20 mouse cellular contexts compared by ENCODE assay signal in genomic region chr14:76766186-76766713, GRCm38 (mm10).
DNase-seq lines count a peak whose midpoint lies in the region; ATAC-seq and TF ChIP-seq lines count a peak whose summit lies in the region.
"Had no signal": no experiment of that assay in that cellular context is flagged by ENCODE, and none has a peak within 500 bp of the region (broad histone marks: within the 10 kb centered on the region; RNA-seq: fewer than 3 reads in every experiment).

No protein-coding gene starts in this region.

- peaks cover 46% of the 10 kb centered on the region for H3K4me1 ChIP-seq in forebrain, embryonic 10.5 days
- H3K4me1 ChIP-seq in forebrain, postnatal 0 days (ENCODE audit: insufficient read depth): 0 out of 2 replicates have a peak, but pooled peaks cover 12% of the 10 kb centered on the region
- H3K4me1 ChIP-seq in midbrain, embryonic 15.5 days: peaks cover 27% of the 10 kb centered on the region
- H3K4me1 ChIP-seq in midbrain, embryonic 13.5 days (replicated peaks): peaks cover 31% of the 10 kb centered on the region
- H3K4me1 ChIP-seq in forebrain, embryonic 14.5 days (ENCODE audit: control insufficient read depth, insufficient read depth, low read length): peaks cover 22% of the 10 kb centered on the region
- peaks cover 33% of the 10 kb centered on the region for H3K4me1 ChIP-seq in stomach, embryonic 15.5 days
- H3K4me1 ChIP-seq in embryonic facial prominence, embryonic 10.5 days: peaks cover 52% of the 10 kb centered on the region

- H3K9me3 ChIP-seq in forebrain, embryonic 10.5 days: no peaks in the 10 kb centered on the region
- H3K9me3 ChIP-seq in forebrain, postnatal 0 days (ENCODE audit: low read length): no peaks in the 10 kb centered on the region
- H3K9me3 ChIP-seq in midbrain, embryonic 15.5 days: no peaks in the 10 kb centered on the region
- no peaks in the 10 kb centered on the region; the same call in 1 of the 2 replicates for H3K9me3 ChIP-seq in midbrain, embryonic 13.5 days
- no peaks in the 10 kb centered on the region for H3K9me3 ChIP-seq in forebrain, embryonic 14.5 days (replicated peaks; ENCODE audit: control insufficient read depth, low read length)
- no peaks in the 10 kb centered on the region for H3K9me3 ChIP-seq in stomach, embryonic 15.5 days
- H3K9me3 ChIP-seq in embryonic facial prominence, embryonic 10.5 days: no peaks in the 10 kb centered on the region
- H3K9me3 ChIP-seq: embryonic facial prominence, embryonic 12.5 days; heart, embryonic 12.5 days had no signal

- peaks cover 10% of the 10 kb centered on the region for H3K27me3 ChIP-seq in forebrain, embryonic 10.5 days (ENCODE audit: poor library complexity, severe bottlenecking)
- no peaks in the 10 kb centered on the region for H3K27me3 ChIP-seq in forebrain, postnatal 0 days (ENCODE audit: insufficient read depth, low read length)
- no peaks in the 10 kb centered on the region for H3K27me3 ChIP-seq in midbrain, embryonic 15.5 days (replicated peaks)
- H3K27me3 ChIP-seq in midbrain, embryonic 13.5 days: peaks cover 7% of the 10 kb centered on the region
- no peaks in the 10 kb centered on the region for H3K27me3 ChIP-seq in forebrain, embryonic 14.5 days (replicated peaks; ENCODE audit: control insufficient read depth, insufficient read depth, low read length)
- no peaks in the 10 kb centered on the region for H3K27me3 ChIP-seq in stomach, embryonic 15.5 days (replicated peaks)
- H3K27me3 ChIP-seq in embryonic facial prominence, embryonic 10.5 days (replicated peaks; ENCODE audit: low read depth, poor library complexity, severe bottlenecking): peaks cover 37% of the 10 kb centered on the region
- H3K27me3 ChIP-seq: embryonic facial prominence, embryonic 12.5 days; heart, embryonic 12.5 days had no signal

- H3K4me3 ChIP-seq in forebrain, embryonic 10.5 days: no peak overlapping the region
- H3K4me3 ChIP-seq in forebrain, postnatal 0 days (ENCODE audit: low read depth, low read length): no peak overlapping the region
- no peak overlapping the region for H3K4me3 ChIP-seq in midbrain, embryonic 15.5 days
- no peak overlapping the region for H3K4me3 ChIP-seq in midbrain, embryonic 13.5 days (replicated peaks)
- no peak overlapping the region for H3K4me3 ChIP-seq in forebrain, embryonic 14.5 days (ENCODE audit: low read depth, low read length)
- H3K4me3 ChIP-seq in stomach, embryonic 15.5 days (replicated peaks): no peak overlapping the region
- no peak overlapping the region for H3K4me3 ChIP-seq in embryonic facial prominence, embryonic 10.5 days
- H3K4me3 ChIP-seq: embryonic facial prominence, embryonic 12.5 days; gastrocnemius, adult 2 months; heart, embryonic 12.5 days had no signal

- no peak for TF ChIP-seq CTCF in forebrain, postnatal 0 days (IDR thresholded peaks at IDR 0.05; ENCODE audit: low read depth)

- DNase-seq in forebrain, embryonic 10.5 days (ENCODE audit: extremely low spot score, low spot score): no peak
- DNase-seq in forebrain, postnatal 0 days: no peak
- DNase-seq in forebrain, embryonic 14.5 days (ENCODE audit: low spot score): peak; percentile 64
- DNase-seq in embryonic facial prominence, embryonic 10.5 days (ENCODE audit: low spot score): no peak
- DNase-seq in heart, adult 11 months: no peak
- DNase-seq: adrenal gland, postnatal 36 days; cerebellum, adult 11 months; cerebellum, postnatal 14 days; gastrocnemius, adult 2 months; heart, postnatal 10 days; kidney, postnatal 36 days; lung, postnatal 4 days; right cerebral cortex, postnatal 14 days; thymus, postnatal 25 days had no signal

- no peak overlapping the region for H3K4me2 ChIP-seq in forebrain, postnatal 0 days (ENCODE audit: low read depth)
- no peak overlapping the region for H3K4me2 ChIP-seq in midbrain, embryonic 15.5 days
- no peak overlapping the region for H3K4me2 ChIP-seq in midbrain, embryonic 13.5 days (replicated peaks)
- no peak overlapping the region for H3K4me2 ChIP-seq in forebrain, embryonic 14.5 days (ENCODE audit: low read length)
- H3K4me2 ChIP-seq in stomach, embryonic 15.5 days: no peak overlapping the region
- H3K4me2 ChIP-seq: embryonic facial prominence, embryonic 12.5 days; heart, embryonic 12.5 days had no signal

- H3K36me3 ChIP-seq in forebrain, embryonic 10.5 days (replicated peaks): no peaks in the 10 kb centered on the region
- no peaks in the 10 kb centered on the region for H3K36me3 ChIP-seq in forebrain, postnatal 0 days (ENCODE audit: insufficient read depth)
- H3K36me3 ChIP-seq in midbrain, embryonic 15.5 days (replicated peaks): no peaks in the 10 kb centered on the region
- no peaks in the 10 kb centered on the region for H3K36me3 ChIP-seq in midbrain, embryonic 13.5 days
- H3K36me3 ChIP-seq in forebrain, embryonic 14.5 days (ENCODE audit: control insufficient read depth, insufficient read depth, low read length): no peaks in the 10 kb centered on the region
- no peaks in the 10 kb centered on the region for H3K36me3 ChIP-seq in stomach, embryonic 15.5 days
- H3K36me3 ChIP-seq in embryonic facial prominence, embryonic 10.5 days (replicated peaks): no peaks in the 10 kb centered on the region
- H3K36me3 ChIP-seq: embryonic facial prominence, embryonic 12.5 days; heart, embryonic 12.5 days had no signal

- ATAC-seq in forebrain, postnatal 0 days: no peak
- 0 out of 2 replicates have a peak, but pooled peaks have one; percentile 19 for ATAC-seq in midbrain, embryonic 15.5 days (replicated peaks)
- ATAC-seq in midbrain, embryonic 13.5 days: no peak
- ATAC-seq in forebrain, embryonic 14.5 days: 0 out of 2 replicates have a peak, but pooled peaks have one; percentile 18
- ATAC-seq in stomach, embryonic 15.5 days (ENCODE audit: insufficient read depth, low FRiP score, low read depth): no peak
- ATAC-seq: intestine, postnatal 0 days had no signal

- WGBS in forebrain, embryonic 10.5 days: 81% methylated on average over 10 of the region's 10 CpGs
- 26% methylated on average over 10 of the region's 10 CpGs for WGBS in forebrain, postnatal 0 days
- WGBS in midbrain, embryonic 15.5 days: 48% methylated on average over 10 of the region's 10 CpGs
- WGBS in midbrain, embryonic 13.5 days: 58% methylated on average over 10 of the region's 10 CpGs
- 22% methylated on average over 10 of the region's 10 CpGs for WGBS in forebrain, embryonic 14.5 days
- 56% methylated on average over 10 of the region's 10 CpGs for WGBS in stomach, embryonic 15.5 days
- WGBS in embryonic facial prominence, embryonic 10.5 days: 73% methylated on average over 10 of the region's 10 CpGs

- H3K27ac ChIP-seq in forebrain, embryonic 10.5 days: peak overlapping the region; percentile 22; the same call in 1 of the 2 replicates
- no peak overlapping the region for H3K27ac ChIP-seq in forebrain, postnatal 0 days (ENCODE audit: low read depth, low read length)
- no peak overlapping the region for H3K27ac ChIP-seq in midbrain, embryonic 15.5 days
- no peak overlapping the region for H3K27ac ChIP-seq in midbrain, embryonic 13.5 days
- H3K27ac ChIP-seq in forebrain, embryonic 14.5 days (ENCODE audit: low read depth, low read length): peak overlapping the region; percentile 40; the same call in 1 of the 2 replicates
- H3K27ac ChIP-seq in stomach, embryonic 15.5 days: 0 out of 2 replicates have a peak overlapping the region, but pooled peaks have one; percentile 74
- H3K27ac ChIP-seq in embryonic facial prominence, embryonic 10.5 days (replicated peaks): no peak overlapping the region

- H3K9ac ChIP-seq in forebrain, postnatal 0 days: no peak overlapping the region
- no peak overlapping the region for H3K9ac ChIP-seq in midbrain, embryonic 15.5 days
- H3K9ac ChIP-seq in midbrain, embryonic 13.5 days (replicated peaks): no peak overlapping the region
- no peak overlapping the region for H3K9ac ChIP-seq in forebrain, embryonic 14.5 days (ENCODE audit: low read length)
- no peak overlapping the region for H3K9ac ChIP-seq in stomach, embryonic 15.5 days
- H3K9ac ChIP-seq: embryonic facial prominence, embryonic 12.5 days; heart, embryonic 12.5 days had no signal

Comparison
In these comparisons a context has a peak if more than half of its experiments do, and no peak if none do; other contexts are left out.
1. H3K27ac ChIP-seq: peak in forebrain, embryonic 10.5 days (single experiment), forebrain, embryonic 14.5 days (single experiment) and stomach, embryonic 15.5 days (single experiment); none in forebrain, postnatal 0 days (single experiment), midbrain, embryonic 15.5 days (single experiment), midbrain, embryonic 13.5 days (single experiment) and embryonic facial prominence, embryonic 10.5 days (single experiment).
2. ATAC-seq: peak in midbrain, embryonic 15.5 days (single experiment) and forebrain, embryonic 14.5 days (single experiment); none in forebrain, postnatal 0 days (single experiment), midbrain, embryonic 13.5 days (single experiment) and stomach, embryonic 15.5 days (single experiment).